Mouse (Mus musculus) C2C12 (cell line): ENCODE measurements around the gene Mmp24.

Experiments used
- CEBPB ChIP-seq: IDR thresholded peaks from one replicate; pipeline ENCODE4 v1.6.1; 2011; ENCODE audit warnings: low read depth, mild to moderate bottlenecking, control low read depth, moderate library complexity
- CTCF ChIP-seq: IDR thresholded peaks from one replicate; pipeline ENCODE4 v1.5.1; 2011; ENCODE audit not compliant: control insufficient read depth, insufficient read depth, insufficient read length
- MAX ChIP-seq: IDR thresholded peaks from one replicate; pipeline ENCODE4 v1.6.1; 2011; ENCODE audit warnings: mild to moderate bottlenecking, control low read depth
- MYOD1 ChIP-seq: IDR thresholded peaks from one replicate; pipeline ENCODE4 v1.6.1; 2011; ENCODE audit warnings: low read depth; ENCODE audit not compliant: control insufficient read depth, insufficient read length

DNA sequence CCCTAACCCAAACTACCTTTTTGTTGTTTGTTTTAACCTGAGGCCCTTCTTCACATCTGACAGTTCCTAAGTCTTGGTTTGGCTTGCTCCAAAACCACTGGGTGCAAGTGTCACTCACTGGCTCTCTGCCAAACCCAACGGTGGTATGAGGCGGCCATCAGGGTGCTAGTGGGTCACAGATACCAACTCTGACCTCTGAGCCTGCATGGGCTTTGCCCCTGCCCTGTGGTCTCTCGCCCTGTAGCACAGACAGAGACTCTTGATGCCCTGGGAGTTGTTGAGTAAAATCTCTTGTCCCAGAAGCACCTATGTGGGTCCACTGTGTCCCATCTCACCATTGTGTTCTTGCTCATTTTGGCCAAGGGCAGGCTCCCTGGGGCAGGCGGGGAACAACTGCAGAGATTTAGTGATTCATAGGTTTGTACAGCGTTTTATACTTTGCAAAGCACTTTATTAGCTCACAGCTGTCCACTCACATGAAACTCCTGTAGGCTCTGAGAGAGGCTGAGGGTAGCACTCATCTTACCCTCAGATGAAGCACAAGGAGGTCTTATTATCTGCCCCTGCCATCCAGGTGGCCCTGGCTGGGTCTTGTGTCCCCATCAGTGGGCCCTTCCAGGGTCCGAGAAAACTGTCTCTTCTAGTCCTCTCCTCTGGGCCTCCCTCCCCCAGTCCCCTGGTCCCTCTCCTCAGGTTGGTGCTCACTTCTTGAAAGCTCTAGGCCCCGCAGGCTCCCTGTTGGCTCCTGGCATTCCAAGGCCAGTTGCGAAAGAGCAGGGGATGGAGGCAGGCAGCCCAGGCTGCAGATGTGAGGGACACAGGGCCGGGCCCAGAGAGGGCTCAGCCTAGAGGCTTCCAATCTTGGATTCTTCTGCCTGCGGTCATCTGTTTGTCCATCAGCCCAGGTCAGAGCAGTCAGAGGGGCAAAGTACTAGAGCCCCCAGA lies 42.4 kb downstream of the Mmp24 start:
- no peak for TF ChIP-seq MAX
- no peak for TF ChIP-seq CTCF
- peak; percentile 94 for TF ChIP-seq CEBPB
- no peak for TF ChIP-seq MYOD1
